In the genomic region with DNA sequence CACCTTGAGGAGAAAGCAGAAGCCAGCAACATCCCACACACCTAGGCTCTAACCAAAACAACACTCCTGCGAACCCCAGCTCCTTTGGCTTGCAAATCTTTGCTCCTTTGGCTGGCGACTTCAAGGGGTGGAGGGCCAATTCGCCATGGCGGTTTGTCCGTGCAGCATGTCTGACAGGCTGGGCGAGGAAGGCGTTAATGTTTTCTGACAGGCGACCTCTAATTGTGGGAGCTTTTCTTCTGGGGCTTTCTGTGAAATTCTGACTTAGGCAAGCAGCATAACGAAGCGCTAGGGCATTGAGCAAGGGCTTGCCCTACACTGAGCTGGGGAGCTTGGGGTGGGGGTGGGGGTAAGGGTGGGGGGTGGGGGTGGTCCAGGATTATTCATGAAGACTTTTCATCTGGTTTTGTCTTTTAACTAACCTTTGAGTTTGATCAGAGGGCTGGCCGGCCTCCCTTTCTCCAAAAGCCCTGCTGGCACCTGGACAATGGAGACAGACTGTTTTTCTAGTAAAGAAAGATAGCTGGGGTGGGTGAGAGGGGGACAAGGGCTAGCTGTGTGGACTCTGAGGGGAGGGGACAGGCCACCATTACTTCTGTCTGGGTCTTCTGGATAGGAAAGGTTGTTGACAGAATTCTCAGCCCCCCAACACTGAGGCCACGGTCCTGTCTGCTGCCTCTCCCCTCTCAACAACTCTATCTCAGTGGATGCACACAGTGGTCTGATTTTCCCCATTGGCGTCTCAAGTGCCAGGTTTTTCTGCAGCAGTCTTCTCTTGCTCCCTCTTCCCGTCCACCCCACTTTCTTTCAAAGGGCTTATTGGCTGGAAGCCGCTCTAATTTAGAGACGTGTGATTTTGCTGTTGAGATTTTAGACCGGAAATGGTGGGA, we compare ENCODE assay signal across 13 mouse cellular contexts. TPM values are rescaled to one million over a fixed set of nuclear protein-coding genes. Genes with fewer than 3 reads are reported as not detected.
DNase-seq lines count a peak whose midpoint lies in the region; ATAC-seq and TF ChIP-seq lines count a peak whose summit lies in the region.
"Had no signal": no experiment of that assay in that cellular context is flagged by ENCODE, and none has a peak within 500 bp of the region (broad histone marks: within the 10 kb centered on the region; RNA-seq: fewer than 3 reads in every experiment).

No protein-coding gene starts in this region.

- no peak overlapping the region for H3K4me3 ChIP-seq in kidney, embryonic 15.5 days (replicated peaks)
- H3K4me3 ChIP-seq in forebrain, postnatal 0 days (ENCODE audit: low read depth, low read length) = peak overlapping the region; percentile 46
- H3K4me3 ChIP-seq in midbrain, embryonic 13.5 days (replicated peaks) = peak overlapping the region; percentile 39

- no peak for TF ChIP-seq CTCF in brain, embryonic 14.5 days (IDR thresholded peaks at IDR 0.05; ENCODE audit: borderline replicate concordance, extremely low read depth, insufficient read depth, insufficient read length)
- no peak for TF ChIP-seq CTCF in forebrain, postnatal 0 days (IDR thresholded peaks at IDR 0.05; ENCODE audit: low read depth)

- H3K36me3 ChIP-seq in kidney, embryonic 15.5 days = no peaks in the 10 kb centered on the region
- no peaks in the 10 kb centered on the region for H3K36me3 ChIP-seq in forebrain, postnatal 0 days (ENCODE audit: insufficient read depth)
- H3K36me3 ChIP-seq in midbrain, embryonic 13.5 days = no peaks in the 10 kb centered on the region
- H3K36me3 ChIP-seq: limb, embryonic 15.5 days had no signal

- peaks cover 83% of the 10 kb centered on the region for H3K27me3 ChIP-seq in kidney, embryonic 15.5 days
- H3K27me3 ChIP-seq in forebrain, postnatal 0 days (ENCODE audit: insufficient read depth, low read length) = no peaks in the 10 kb centered on the region
- no peaks in the 10 kb centered on the region for H3K27me3 ChIP-seq in midbrain, embryonic 13.5 days

- no peak for DNase-seq in kidney, postnatal 4 days
- DNase-seq in brain, embryonic 14.5 days (ENCODE audit: low read depth) = peak; percentile 79
- peak; percentile 59 for DNase-seq in forebrain, postnatal 0 days
- DNase-seq in urinary bladder, postnatal 10 days (ENCODE audit: low spot score) = no peak
- no peak for DNase-seq in kidney, adult 9 months
- DNase-seq: kidney, postnatal 14 days; thymus, postnatal 36 days had no signal

- TF ChIP-seq POLR2A in brain, embryonic 14.5 days (IDR thresholded peaks at IDR 0.05; ENCODE audit: borderline replicate concordance, extremely low read depth, insufficient read depth, insufficient read length, poor library complexity, severe bottlenecking) = no peak

- no peak for ATAC-seq in kidney, embryonic 15.5 days (replicated peaks; ENCODE audit: low FRiP score)
- peak; percentile 23 for ATAC-seq in forebrain, postnatal 0 days
- peak; percentile 66 for ATAC-seq in midbrain, embryonic 13.5 days
- ATAC-seq in megakaryocyte progenitor cell, adult 5-6 weeks (replicated peaks; ENCODE audit: poor library complexity) = no peak

- H3K4me2 ChIP-seq in kidney, embryonic 15.5 days = peak overlapping the region; percentile 47; the same call in 1 of the 2 replicates
- peak overlapping the region; percentile 87 for H3K4me2 ChIP-seq in forebrain, postnatal 0 days (ENCODE audit: low read depth)
- peak overlapping the region; percentile 87 for H3K4me2 ChIP-seq in midbrain, embryonic 13.5 days (replicated peaks)

- H3K4me1 ChIP-seq in kidney, embryonic 15.5 days = peaks cover 29% of the 10 kb centered on the region
- H3K4me1 ChIP-seq in forebrain, postnatal 0 days (ENCODE audit: insufficient read depth) = peaks cover 13% of the 10 kb centered on the region
- peaks cover 51% of the 10 kb centered on the region for H3K4me1 ChIP-seq in midbrain, embryonic 13.5 days (replicated peaks)

- 4% methylated on average over 17 of the region's 17 CpGs for WGBS in kidney, embryonic 15.5 days
- 3% methylated on average over 17 of the region's 17 CpGs for WGBS in forebrain, postnatal 0 days
- WGBS in midbrain, embryonic 13.5 days = 1% methylated on average over 17 of the region's 17 CpGs

- no peak overlapping the region for H3K27ac ChIP-seq in kidney, embryonic 15.5 days
- H3K27ac ChIP-seq in forebrain, postnatal 0 days (ENCODE audit: low read depth, low read length) = peak overlapping the region; percentile 59
- peak overlapping the region; percentile 86 for H3K27ac ChIP-seq in midbrain, embryonic 13.5 days
- H3K27ac ChIP-seq: limb, embryonic 15.5 days had no signal

- H3K9me3 ChIP-seq in kidney, embryonic 15.5 days (replicated peaks) = no peaks in the 10 kb centered on the region
- 0 out of 2 replicates have a peak, but pooled peaks cover 1% of the 10 kb centered on the region for H3K9me3 ChIP-seq in forebrain, postnatal 0 days (ENCODE audit: low read length)
- H3K9me3 ChIP-seq in midbrain, embryonic 13.5 days = peaks cover 2% of the 10 kb centered on the region; the same call in 1 of the 2 replicates
- H3K9me3 ChIP-seq: limb, embryonic 15.5 days had no signal

- H3K9ac ChIP-seq in kidney, embryonic 15.5 days = no peak overlapping the region
- peak overlapping the region; percentile 14; the same call in 1 of the 2 replicates for H3K9ac ChIP-seq in forebrain, postnatal 0 days
- peak overlapping the region; percentile 65 for H3K9ac ChIP-seq in midbrain, embryonic 13.5 days (replicated peaks)
- H3K9ac ChIP-seq: limb, embryonic 15.5 days had no signal

RNA-seq across cellular contexts. Expression of a gene that starts 8.4 kb away (rescaled TPM):
- 1.1 and 1.4 TPM in 2 replicates for polyA plus RNA-seq in kidney, embryonic 15.5 days (2015; fragmentation: Nextera tagmentation; extraction: Ambion mirVana)
- 46.5 and 48.3 TPM in 2 replicates for polyA plus RNA-seq in brain, embryonic 14.5 days (2012; rRNA removed)
- total RNA-seq in forebrain, postnatal 0 days (2014; rRNA removed) = 19.5 and 25.1 TPM in 2 replicates
- 4.7 and 5.6 TPM in 2 replicates for polyA plus RNA-seq in forebrain, postnatal 0 days (2015; fragmentation: Nextera tagmentation; extraction: Ambion mirVana)
- 33.3 and 53.1 TPM in 2 replicates for polyA plus RNA-seq in midbrain, embryonic 13.5 days (2015; fragmentation: Nextera tagmentation; extraction: Ambion mirVana)
- total RNA-seq in megakaryocyte progenitor cell, adult 5-6 weeks (2015) = not detected in 2 replicates
- total RNA-seq in megakaryocyte progenitor cell, adult 5-6 weeks (2017) = not detected in 2 replicates

RNA-seq across cellular contexts. Expression of a gene that starts 36.5 kb away (rescaled TPM):
- polyA plus RNA-seq in kidney, embryonic 15.5 days (2015; fragmentation: Nextera tagmentation; extraction: Ambion mirVana) = 3.1 and 3.3 TPM in 2 replicates
- not detected in 2 replicates for polyA plus RNA-seq in brain, embryonic 14.5 days (2012; rRNA removed)
- not detected in 2 replicates for total RNA-seq in forebrain, postnatal 0 days (2014; rRNA removed)
- polyA plus RNA-seq in forebrain, postnatal 0 days (2015; fragmentation: Nextera tagmentation; extraction: Ambion mirVana) = 0.14 and 0.22 TPM in 2 replicates
- polyA plus RNA-seq in midbrain, embryonic 13.5 days (2015; fragmentation: Nextera tagmentation; extraction: Ambion mirVana) = 0.18 and 0.20 TPM in 2 replicates
- not detected in 2 replicates for total RNA-seq in megakaryocyte progenitor cell, adult 5-6 weeks (2015)
- total RNA-seq in megakaryocyte progenitor cell, adult 5-6 weeks (2017) = not detected in 2 replicates
- polyA plus RNA-seq: heart, embryonic 14.5 days; limb, embryonic 15.5 days; small intestine, adult 2 months had no signal

Comparison
In these comparisons a context has a peak if more than half of its experiments do, and no peak if none do; other contexts are left out.
1. ATAC-seq: peak in forebrain, postnatal 0 days (single experiment) and midbrain, embryonic 13.5 days (single experiment); none in kidney, embryonic 15.5 days (single experiment) and megakaryocyte progenitor cell, adult 5-6 weeks (single experiment).
2. DNase-seq: peak in brain, embryonic 14.5 days (single experiment) and forebrain, postnatal 0 days (single experiment); none in kidney, postnatal 4 days (0 of 2), urinary bladder, postnatal 10 days (single experiment) and kidney, adult 9 months (single experiment).
3. Peak in every context shown above with its lines, with median percentiles within 50 percentile points of each other: H3K4me2 ChIP-seq.